Mouse (Mus musculus) central nervous system, embryonic 14 days (tissue): ENCODE data around the gene Pou6f2. TPM values are rescaled to one million over a fixed set of nuclear protein-coding genes. Genes with fewer than 3 reads are reported as not detected.

Experiments
- polyA plus RNA-seq: library from polyadenylated mRNA; depleted of rRNA; stranded (reverse); fragments of >200 nt; gene quantifications from 2 replicates; pipeline ENCODE4 v1.2.3, GENCODE M21; 2012; rRNA removed

Pou6f2 gene
- 2.2 and 2.8 TPM in 2 replicates for polyA plus RNA-seq

DNA sequence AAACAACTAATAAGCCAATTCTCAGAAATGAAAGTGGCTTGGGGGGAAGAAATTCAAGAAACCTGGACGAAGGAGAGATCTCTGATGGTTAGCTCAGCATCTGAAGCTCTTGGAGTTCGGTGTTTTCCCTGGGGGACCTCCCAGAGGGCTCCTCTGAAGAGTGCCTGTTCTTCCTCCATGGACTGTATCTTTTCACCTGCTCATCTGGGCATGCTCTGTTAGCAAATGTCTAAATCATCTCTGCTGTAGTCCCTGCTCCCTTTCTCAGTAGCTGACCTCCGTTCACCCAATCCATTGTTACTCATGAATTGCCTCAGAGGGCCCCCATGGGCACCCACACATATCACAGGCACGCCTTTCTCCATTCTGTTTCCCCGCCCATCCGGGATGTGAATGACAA, at the start of gene Pou6f2:
Pou6f2 (minus strand) TSS at position 101 of the 400 bp plus-strand sequence.

